Mouse (Mus musculus) mouse trophoblast stem cell (cell line): Measurements from ENCODE around the gene Lbhd1.
"Not testable (repeated sequence)": the region's sequence is repeated elsewhere in the genome, so short reads cannot be mapped to it uniquely, and the experiment has no call there.

ENCODE experiments used
- in situ Hi-C, 2 experiments: fragments of 300-500 bp; cut with MseI, MboI; formaldehyde crosslinking; loops; 2 replicates in 1 of 2; 3 replicates in 1 of 2; pipeline ENCODE4 v1.15.1; 2025

The Lbhd1 gene

GRCm38 (mm10) chr19:8883616-8884015 lies at the start of gene Lbhd1, which contains the start of gene Gm49403:
Gene Lbhd1 (plus strand): TSS chr19:8883732.
Gene Gm49403 (plus strand): TSS chr19:8883930.
- in situ Hi-C loops, result no loop called here

DNA sequence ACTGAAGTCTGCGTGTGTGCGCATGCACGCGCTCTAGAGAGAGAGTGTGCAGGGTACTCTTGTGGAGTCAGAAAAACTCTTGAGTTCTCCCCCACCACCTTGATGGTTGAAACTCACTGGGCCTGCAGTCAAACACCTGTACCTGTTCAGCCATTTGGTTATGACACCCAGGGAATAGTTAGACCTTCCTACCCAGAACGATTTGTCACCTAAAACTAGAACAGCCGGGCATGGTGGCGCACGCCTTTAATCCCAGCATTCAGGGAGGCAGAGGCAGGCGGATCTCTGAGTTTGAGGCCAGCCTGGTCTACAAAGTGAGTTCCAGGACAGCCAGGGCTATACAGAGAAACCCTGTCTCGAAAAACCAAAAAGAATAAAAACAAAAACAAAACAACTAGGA lies 47.2 kb upstream of the Lbhd1 start:
- in situ Hi-C loops, result not testable (repeated sequence)

DNA sequence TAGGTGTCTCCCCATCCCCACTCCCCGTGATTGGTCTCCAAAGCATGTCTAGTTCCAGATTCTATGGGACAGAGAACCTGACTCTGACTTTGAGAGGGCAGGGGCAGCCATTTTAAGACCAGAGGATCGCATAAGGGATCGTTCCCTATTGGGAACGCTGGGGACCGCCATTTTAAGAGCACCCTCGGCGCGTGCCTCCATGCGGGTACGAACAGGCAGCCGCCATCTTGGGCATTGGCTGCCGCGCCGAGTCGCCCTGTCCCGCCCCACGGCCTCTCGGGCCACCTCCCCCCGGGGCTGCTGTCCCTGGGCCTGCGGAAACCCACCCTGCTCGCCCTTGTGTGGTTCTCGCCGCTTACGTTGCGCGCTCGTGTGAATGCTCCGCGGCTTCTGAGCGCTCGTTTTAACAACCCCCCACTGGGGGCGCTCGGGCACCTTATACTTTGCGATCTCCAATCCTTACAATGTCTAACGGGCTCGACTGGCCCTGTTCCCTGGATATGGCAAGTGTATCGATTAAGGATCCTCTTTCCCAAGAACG lies 46.2 kb upstream of the Lbhd1 start, which contains the start of gene Bscl2:
Gene Bscl2, plus strand, starts transcription at position 217 of the 541 bp plus-strand sequence.
- in situ Hi-C loops, result no loop called here

DNA sequence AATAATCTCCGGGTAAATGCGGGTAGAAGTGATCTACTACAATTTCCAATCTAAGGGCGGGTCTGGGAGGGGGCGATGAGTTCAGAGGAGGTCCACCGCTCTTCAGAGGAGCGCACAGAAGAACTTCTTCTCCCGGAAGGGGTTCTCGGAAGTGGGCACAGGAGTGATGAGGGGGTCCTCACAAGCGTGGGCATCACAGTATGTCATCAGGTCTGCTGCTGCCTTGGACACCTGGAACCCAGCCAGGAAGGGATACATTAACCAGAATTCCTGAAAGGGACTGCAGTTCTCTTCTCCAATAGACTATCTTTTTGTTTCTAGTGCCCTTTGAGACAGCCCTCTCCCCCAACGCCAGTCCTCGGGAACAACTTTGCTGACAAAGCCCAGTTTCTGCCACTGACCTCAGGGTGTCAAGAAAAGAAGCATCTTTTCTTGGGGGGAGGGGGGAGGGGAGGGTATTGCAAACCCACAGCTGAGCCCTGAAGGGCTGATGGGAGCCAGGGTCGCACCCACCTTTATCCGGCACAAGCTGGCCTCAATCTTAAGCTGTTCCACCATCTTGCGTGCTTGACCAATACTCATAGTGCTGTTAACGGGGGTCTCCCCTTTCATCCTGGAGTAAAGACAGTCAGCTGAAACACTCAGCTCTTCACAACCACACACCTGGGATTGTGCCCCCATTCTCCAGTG lies 45.3 kb upstream of the Lbhd1 start:
- in situ Hi-C loops, result no loop called here

GRCm38 (mm10) chr19:8839103-8839907 lies 44.2 kb upstream of the Lbhd1 start, which contains the start of gene Gng3:
Gene Gng3 (minus strand): TSS chr19:8839194.
- in situ Hi-C loops, result no loop called here

DNA sequence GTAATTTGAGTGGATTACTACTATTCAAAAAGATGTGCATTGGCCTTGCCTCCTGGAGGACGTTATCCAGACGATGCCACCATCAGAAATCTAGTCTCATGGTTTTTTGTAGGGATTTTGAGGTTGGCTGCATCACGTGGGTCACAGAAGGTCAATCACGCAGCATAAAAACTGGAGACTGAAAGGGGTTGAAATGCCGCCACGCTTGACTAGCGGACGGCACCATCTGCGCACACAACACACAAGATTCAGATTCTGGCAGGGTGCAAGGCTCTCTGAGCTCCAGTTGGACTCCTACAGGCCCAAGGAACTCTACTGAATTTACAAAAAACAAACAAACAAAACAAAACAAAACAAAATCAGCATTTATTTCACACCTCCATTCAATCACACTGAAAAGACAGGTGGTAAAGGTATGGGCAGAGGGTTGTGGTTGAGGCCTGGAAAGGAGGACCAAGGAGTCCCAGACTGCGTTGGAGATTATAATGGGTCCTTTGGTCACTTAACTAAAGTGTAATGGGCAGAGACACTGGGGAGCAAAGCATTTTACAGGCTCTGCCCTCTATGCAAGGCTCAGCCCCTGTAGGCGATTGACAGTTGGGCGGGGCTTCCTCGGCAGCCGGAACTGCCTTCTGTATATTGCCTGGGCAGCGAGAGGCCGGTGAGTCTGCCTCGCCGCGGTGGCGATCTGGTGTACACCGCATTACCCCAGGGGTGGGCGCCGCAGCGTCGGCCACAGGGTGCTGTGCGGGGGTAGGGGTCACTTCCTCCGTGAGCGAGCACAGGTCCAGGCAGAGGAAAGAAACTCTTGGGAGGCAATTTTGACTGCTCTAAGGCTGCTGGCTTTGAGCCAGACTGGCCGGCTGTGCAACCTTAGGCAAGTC lies 43.4 kb upstream of the Lbhd1 start:
- in situ Hi-C loops, result no loop called here

DNA sequence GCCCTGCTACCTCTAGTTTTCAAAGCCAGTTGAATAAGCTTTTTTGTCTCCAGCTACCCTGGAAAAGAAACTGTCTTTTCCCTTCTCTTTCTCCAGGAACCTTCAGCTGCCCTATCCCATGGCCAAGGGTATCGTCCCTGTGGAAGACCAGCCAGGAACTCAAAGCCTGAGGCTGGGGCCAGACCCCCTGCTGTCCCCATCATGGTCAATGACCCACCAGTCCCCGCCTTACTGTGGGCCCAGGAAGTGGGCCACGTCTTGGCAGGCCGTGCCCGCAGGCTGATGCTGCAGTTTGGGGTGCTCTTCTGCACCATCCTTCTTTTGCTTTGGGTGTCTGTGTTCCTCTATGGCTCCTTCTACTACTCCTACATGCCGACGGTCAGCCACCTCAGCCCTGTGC lies 42.5 kb upstream of the Lbhd1 start:
- in situ Hi-C loops, result no loop called here

GRCm38 (mm10) chr19:8842961-8843360 lies 40.6 kb upstream of the Lbhd1 start:
- in situ Hi-C loops, result no loop called here

DNA sequence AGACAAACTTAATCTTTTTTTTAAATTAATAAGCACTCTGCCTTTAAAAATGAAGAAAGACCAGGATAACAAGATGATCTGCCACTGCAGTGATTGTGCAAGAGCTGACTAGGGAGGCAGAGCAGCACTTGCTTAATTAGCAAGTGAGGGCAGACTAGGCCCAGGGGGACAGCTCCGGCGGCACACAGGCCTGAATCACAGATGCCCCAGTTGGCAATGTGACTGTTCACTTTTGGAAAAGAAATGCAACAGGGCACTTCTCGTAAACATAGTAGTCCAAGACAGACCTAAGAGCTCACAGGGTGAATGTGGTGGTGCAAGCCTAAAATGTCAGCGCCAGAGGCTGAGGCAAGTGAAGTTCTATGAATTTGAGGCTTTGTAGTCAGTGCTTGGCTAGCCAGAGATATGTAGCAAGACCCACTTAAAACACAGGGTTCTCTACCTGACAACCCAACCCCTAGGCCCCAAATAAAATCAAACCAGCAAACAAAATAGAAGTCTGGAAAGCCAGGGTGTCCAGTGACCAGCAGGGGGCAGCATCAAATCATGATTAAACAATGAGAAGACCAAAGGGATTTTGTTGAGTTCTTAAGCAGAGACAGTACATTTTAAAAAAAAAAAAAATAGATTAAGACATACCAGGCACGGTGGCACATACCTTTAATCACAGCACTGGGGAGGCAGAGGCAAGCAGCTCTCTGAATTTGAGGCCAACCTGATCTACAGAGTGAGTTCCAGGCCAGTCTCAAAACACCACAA lies 39.0 kb upstream of the Lbhd1 start:
- in situ Hi-C loops, result no loop called here

DNA sequence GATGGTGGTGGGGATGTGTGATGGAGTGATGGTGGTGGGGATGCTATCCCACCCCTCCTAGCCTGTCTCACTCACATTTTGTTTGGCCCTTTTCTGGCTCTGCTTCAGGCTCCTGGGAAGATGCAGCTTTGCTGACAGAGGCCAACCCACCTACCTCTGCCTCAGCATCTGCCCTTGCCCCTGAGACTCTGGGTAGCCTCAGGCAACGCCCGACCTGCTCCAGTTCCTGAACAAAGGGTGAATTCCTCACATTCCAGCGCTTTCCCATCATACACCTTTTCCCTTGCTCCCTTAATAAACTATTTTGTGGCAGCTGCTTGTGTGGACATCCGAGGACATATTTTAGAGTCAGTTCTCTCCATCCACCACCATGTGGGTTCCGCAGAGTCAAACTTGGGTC lies 35.2 kb upstream of the Lbhd1 start:
- in situ Hi-C loops, result no loop called here

GRCm38 (mm10) chr19:8850402-8850901 lies 33.1 kb upstream of the Lbhd1 start, which contains the start of gene Lrrn4cl:
Gene Lrrn4cl (plus strand): TSS chr19:8850768.
- in situ Hi-C loops, result loop anchor here in 1 of 2 experiments (10.0 kb wide), 1 partner anchor 254 kb away; no protein-coding TSS in a partner anchor

DNA sequence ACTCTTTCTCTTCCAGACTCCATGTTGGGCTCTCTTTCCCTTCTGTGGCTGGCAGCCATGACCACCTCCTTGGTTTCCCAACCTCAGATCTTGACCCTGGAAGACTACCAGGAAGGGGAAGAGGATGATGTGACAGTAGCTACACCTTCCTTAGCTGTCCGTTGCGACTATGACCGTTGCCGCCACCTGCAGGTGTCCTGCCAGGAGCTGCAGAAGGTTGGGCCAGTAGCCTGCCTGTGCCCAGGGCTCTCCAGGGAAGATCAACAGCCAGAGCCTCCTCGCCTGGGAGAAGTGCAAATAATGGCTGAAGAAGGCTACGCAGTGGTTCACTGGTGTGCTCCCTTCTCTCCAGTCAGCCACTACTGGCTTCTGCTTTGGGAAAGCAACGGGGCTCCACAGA lies 31.9 kb upstream of the Lbhd1 start:
- in situ Hi-C loops, result loop anchor here in 1 of 2 experiments (10.0 kb wide), 1 partner anchor 253 kb away; no protein-coding TSS in a partner anchor

- in situ Hi-C loops, result loop anchor here in 1 of 2 experiments (10.0 kb wide), 1 partner anchor 252 kb away; no protein-coding TSS in a partner anchor
Observed at GRCm38 (mm10) chr19:8852236-8852928, 31.1 kb upstream of the Lbhd1 start.

GRCm38 (mm10) chr19:8853117-8853516 lies 30.4 kb upstream of the Lbhd1 start:
- in situ Hi-C loops, result loop anchor here in 1 of 2 experiments (10.0 kb wide), 1 partner anchor 252 kb away; no protein-coding TSS in a partner anchor

DNA sequence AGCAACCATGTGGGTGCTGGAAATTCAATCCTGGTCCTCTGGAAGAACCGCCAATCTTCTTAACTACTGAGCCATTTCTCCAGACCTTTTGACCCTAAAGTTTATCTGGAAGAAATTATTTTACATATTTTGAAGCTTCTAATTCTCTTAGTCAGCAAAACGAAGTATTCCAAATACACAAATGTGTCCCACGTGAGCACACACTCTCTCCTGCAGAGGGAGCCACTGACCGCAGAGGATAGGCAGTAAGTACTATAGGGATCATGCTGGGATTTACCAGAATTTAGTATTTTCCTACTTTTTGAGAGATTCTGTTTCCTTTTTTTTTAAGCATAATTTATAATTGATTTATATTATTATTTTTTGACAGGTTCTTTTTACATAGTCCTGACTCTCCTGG lies 25.8 kb upstream of the Lbhd1 start:
- in situ Hi-C loops, result loop anchor here (5.0 to 10.0 kb wide), 2 partner anchors 247 to 255 kb away; no protein-coding TSS in a partner anchor

DNA sequence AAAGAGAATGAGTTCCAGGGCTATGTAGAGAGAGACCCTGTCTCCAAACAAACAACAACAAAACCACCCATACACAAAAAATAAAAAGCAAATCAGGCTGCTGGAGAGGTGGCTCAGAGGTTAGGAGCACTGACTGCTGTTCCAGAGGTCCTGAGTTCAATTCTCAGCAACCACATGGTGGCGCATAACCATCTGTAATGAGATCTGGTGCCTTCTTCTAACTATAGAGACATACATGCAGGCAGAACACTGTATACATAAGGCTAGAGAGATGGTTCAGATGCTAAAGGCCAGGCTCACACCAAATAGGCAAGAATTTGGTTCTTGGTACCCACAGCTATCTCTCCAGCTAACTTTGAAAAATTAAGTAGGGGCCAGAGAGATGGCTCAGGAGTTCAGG lies 24.5 kb upstream of the Lbhd1 start:
- in situ Hi-C loops, result loop anchor here (5.0 to 10.0 kb wide), 2 partner anchors 246 to 253 kb away; no protein-coding TSS in a partner anchor

DNA sequence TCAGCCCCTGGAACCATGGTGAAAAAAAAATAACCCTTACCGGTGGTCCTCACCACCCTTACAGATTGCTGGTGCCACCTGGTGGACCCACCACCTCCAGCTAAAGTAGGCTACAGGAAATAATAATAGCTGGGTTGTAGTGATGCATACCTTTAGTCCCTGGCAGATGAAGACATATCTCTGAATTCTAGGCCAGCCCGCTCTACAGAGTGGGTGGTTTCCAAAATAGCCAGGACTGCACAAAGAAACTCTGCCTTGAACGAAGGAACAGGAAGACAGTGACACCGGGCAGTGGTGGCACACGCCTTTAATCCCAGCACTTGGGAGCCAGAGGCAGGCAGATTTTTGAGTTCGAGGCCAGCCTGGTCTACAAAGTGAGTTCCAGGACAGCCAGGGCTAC lies 19.3 kb upstream of the Lbhd1 start:
- in situ Hi-C loops, result no loop called here

GRCm38 (mm10) chr19:8870381-8870780 lies 13.2 kb upstream of the Lbhd1 start:
- in situ Hi-C loops, result not testable (repeated sequence)

- in situ Hi-C loops, result no loop called here
Observed at GRCm38 (mm10) chr19:8870838-8871237, 12.7 kb upstream of the Lbhd1 start.
